Mouse (Mus musculus) G1E (cell line): ENCODE results near the gene Pqlc2. TPM values are rescaled to one million over a fixed set of nuclear protein-coding genes. Genes with fewer than 3 reads are reported as not detected.

ENCODE experiments used
- ATAC-seq: 2 replicates; pipeline ENCODE4 v1.8.0; 2016; ENCODE audit warnings: mild to moderate bottlenecking; ENCODE audit not compliant: insufficient number of reproducible peaks, poor library complexity, low FRiP score, severe bottlenecking; ENCODE audit errors: extremely low read depth
- DNase-seq: peaks from one replicate; pipeline ENCODE4 v3.0.0; 2012; ENCODE audit warnings: low spot score
- H3K27me3 ChIP-seq: 2 replicates; pipeline ENCODE4 v1.6.1; 2012; ENCODE audit warnings: mild to moderate bottlenecking, low read length, inconsistent platforms; ENCODE audit not compliant: insufficient read depth
- H3K36me3 ChIP-seq: replicated peaks from 2 replicates; pipeline ENCODE3; 2012; ENCODE audit warnings: mild to moderate bottlenecking, inconsistent platforms
- H3K4me1 ChIP-seq: 2 replicates; pipeline ENCODE4 v1.6.1; 2012; ENCODE audit warnings: low read depth, low read length, inconsistent platforms, mixed read lengths; ENCODE audit not compliant: insufficient read depth
- H3K4me3 ChIP-seq: 2 replicates; pipeline ENCODE4 v1.5.1; 2012; ENCODE audit warnings: low read depth, mild to moderate bottlenecking, inconsistent platforms, low read length, moderate library complexity, mixed read lengths
- H3K9me3 ChIP-seq: replicated peaks from 2 replicates; pipeline ENCODE4 v1.6.1; 2012; ENCODE audit warnings: inconsistent platforms
- CTCF ChIP-seq: IDR thresholded peaks from 2 replicates; pipeline ENCODE4 v1.5.1; 2012; ENCODE audit warnings: low read depth, low read length, inconsistent platforms, mixed read lengths
- GATA1 ChIP-seq: IDR thresholded peaks from 2 replicates; pipeline ENCODE4 v1.6.1; 2012; ENCODE audit warnings: borderline replicate concordance, low read length, inconsistent platforms, mixed read lengths
- GATA2 ChIP-seq: IDR thresholded peaks from 2 replicates; pipeline ENCODE4 v1.6.1; 2012; ENCODE audit warnings: low read depth, low read length, inconsistent platforms, borderline replicate concordance
- POLR2AphosphoS5 ChIP-seq: IDR thresholded peaks from 2 replicates; pipeline ENCODE4 v1.6.1; 2012; ENCODE audit warnings: low read depth, low read length, inconsistent platforms; ENCODE audit not compliant: insufficient replicate concordance
- TAL1 ChIP-seq: conservative IDR thresholded peaks from 2 replicates; pipeline ENCODE4 v1.6.1; 2012; ENCODE audit warnings: low read depth, low read length, inconsistent platforms, mixed read lengths
- polyA plus RNA-seq: library from polyadenylated mRNA; stranded (reverse); fragments of >175 nt; gene quantifications from 2 replicates; pipeline ENCODE4 v1.2.3, GENCODE M21; 2012
- total RNA-seq, 2 experiments: library from RNA; stranded (forward) in 1 of 2; stranded (reverse) in 1 of 2; fragments of 200-1000 nt in 1 of 2; fragments of >200 nt in 1 of 2; fragmentation: Nextera tagmentation in 1 of 2; gene quantifications; 2 replicates each; pipeline ENCODE4 v1.2.3; 2014 to 2017

The Pqlc2 gene
- total and polyA plus RNA-seq, 3 experiments = 4.4 to 14.0 (median 6.8) TPM

- Histone ChIP-seq H3K36me3 (peaks cover 15% of the 10 kb centered on the region), H3K27me3 (no peaks in the 10 kb centered on the region), H3K4me1 (peaks cover 49% of the 10 kb centered on the region), H3K4me3 (peak overlapping the region; percentile 71), H3K9me3 (no peaks in the 10 kb centered on the region)
- peak; percentile 70 for DNase-seq
- peak; percentile 83 for ATAC-seq
- TF ChIP-seq POLR2AphosphoS5 (no peak), GATA1 (no peak), GATA2 (no peak), CTCF (peak; percentile 38; the same call in 1 of the 2 replicates), TAL1 (no peak)
These were observed 20.1 kb upstream of the Pqlc2 start for GRCm38 (mm10) chr4:139330605-139331004.

GRCm38 (mm10) chr4:139319740-139320139, 9.2 kb upstream of the Pqlc2 start:
- peaks cover 2% of the 10 kb centered on the region; the same call in 1 of the 2 replicates for H3K9me3 ChIP-seq
- H3K4me3 ChIP-seq = no peak overlapping the region
- peaks cover 5% of the 10 kb centered on the region; the same call in 1 of the 2 replicates for H3K4me1 ChIP-seq
- peaks cover 47% of the 10 kb centered on the region for H3K36me3 ChIP-seq
- ATAC-seq (no peak), DNase-seq (no peak)
- no peaks in the 10 kb centered on the region for H3K27me3 ChIP-seq
- no peak for TF ChIP-seq TAL1
- TF ChIP-seq GATA1 = no peak

GRCm38 (mm10) chr4:139318449-139318848, 7.9 kb upstream of the Pqlc2 start:
- TF ChIP-seq GATA1 (no peak), GATA2 (no peak)
- peaks cover 5% of the 10 kb centered on the region; the same call in 1 of the 2 replicates for H3K4me1 ChIP-seq
- H3K9me3 ChIP-seq = no peaks in the 10 kb centered on the region
- no peak for ATAC-seq
- DNase-seq = no peak
- peaks cover 57% of the 10 kb centered on the region for H3K36me3 ChIP-seq
- H3K27me3 ChIP-seq = no peaks in the 10 kb centered on the region
- no peak overlapping the region for H3K4me3 ChIP-seq

GRCm38 (mm10) chr4:139312632-139313031, 2.1 kb upstream of the Pqlc2 start:
- TF ChIP-seq GATA1 = no peak
- no peak for TF ChIP-seq POLR2AphosphoS5
- no peak for TF ChIP-seq GATA2
- peak; percentile 62 for TF ChIP-seq CTCF
- DNase-seq (no peak), ATAC-seq (no peak)
- Histone ChIP-seq H3K4me1 (peaks cover 43% of the 10 kb centered on the region), H3K9me3 (no peaks in the 10 kb centered on the region), H3K4me3 (no peak overlapping the region), H3K27me3 (no peaks in the 10 kb centered on the region), H3K36me3 (peaks cover 44% of the 10 kb centered on the region)

GRCm38 (mm10) chr4:139311707-139312106, 1.2 kb upstream of the Pqlc2 start:
- peaks cover 42% of the 10 kb centered on the region for H3K36me3 ChIP-seq
- DNase-seq = no peak
- TF ChIP-seq GATA2 (no peak), GATA1 (no peak), CTCF (no peak), TAL1 (no peak), POLR2AphosphoS5 (no peak)
- no peaks in the 10 kb centered on the region for H3K9me3 ChIP-seq
- no peaks in the 10 kb centered on the region for H3K27me3 ChIP-seq
- H3K4me3 ChIP-seq = peak overlapping the region; percentile 94
- no peak for ATAC-seq
- H3K4me1 ChIP-seq = peaks cover 45% of the 10 kb centered on the region

GRCm38 (mm10) chr4:139310899-139311701, 592 bp upstream of the Pqlc2 start:
- H3K27me3 ChIP-seq = no peaks in the 10 kb centered on the region
- peak; percentile 60 for DNase-seq
- H3K36me3 ChIP-seq = peaks cover 45% of the 10 kb centered on the region
- H3K4me1 ChIP-seq = peaks cover 48% of the 10 kb centered on the region
- no peak for ATAC-seq
- peak overlapping the region; percentile 94 for H3K4me3 ChIP-seq
- TF ChIP-seq TAL1 (no peak), GATA2 (no peak), CTCF (no peak)
- no peaks in the 10 kb centered on the region for H3K9me3 ChIP-seq
